Mouse (Mus musculus): Measurements from ENCODE around the gene Vmn1r32.

DNA sequence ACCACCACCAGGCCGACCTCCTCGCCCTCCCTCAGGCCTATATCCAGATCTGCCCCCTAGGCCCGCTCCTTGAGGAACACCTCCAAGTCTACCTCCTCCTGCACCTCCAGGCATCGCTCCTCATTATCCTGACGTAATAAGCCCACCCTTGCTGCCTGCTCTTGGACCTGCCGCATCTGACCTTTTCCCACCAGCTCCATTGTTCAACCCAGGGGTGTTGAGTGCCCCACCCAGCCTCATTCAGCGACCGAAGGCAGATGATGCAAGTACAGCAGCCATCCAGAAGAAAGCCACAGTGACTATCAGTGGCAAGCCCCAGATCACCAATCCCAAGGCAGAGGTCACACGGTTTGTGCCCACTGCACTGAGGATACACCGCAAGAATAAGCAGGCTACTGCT, 31.5 kb downstream of the Vmn1r32 start:
- TF ChIP-seq ZNF384 (IDR thresholded peaks at IDR 0.05; ENCODE audit: low read depth, low read length) (no peak), CHD2 (IDR thresholded peaks at IDR 0.05; ENCODE audit: low read depth, low read length) (no peak), HCFC1 (IDR thresholded peaks at IDR 0.05; ENCODE audit: borderline replicate concordance, insufficient read depth, low read length) (no peak), ZC3H11A (IDR thresholded peaks at IDR 0.05; ENCODE audit: borderline replicate concordance, low read depth, low read length) (no peak)
